Mouse (Mus musculus) heart, embryonic 14.5 days (tissue): ENCODE measurements at regions not wholly inside any gene's neighbourhood (a gene's known extent, or its start where the extent isn't known, plus 50 kb on each side); places are given as distances from the start of the nearest gene placed in this dataset.

Experiments used
- ATAC-seq: fragments of 200-750 bp; cut with Nextera tagmentation; 2 replicates; pipeline ENCODE4 v1.8.0; 2017; ENCODE audit warnings: low read depth, moderate TSS enrichment; ENCODE audit not compliant: insufficient number of reproducible peaks, insufficient read depth, low FRiP score
- H3K27ac ChIP-seq, 2 experiments: fragments of 200-500 bp in 1 of 2; fragments of 300-500 bp in 1 of 2; sonication (generic) in 1 of 2; replicated peaks in 1 of 2; 2 replicates each; pipeline ENCODE4 v1.5.1; 2012 to 2014; ENCODE audit warnings: low read depth in 2 of 2, low read length in 2 of 2, control low read depth in 1 of 2, mild to moderate bottlenecking in 1 of 2, mixed read lengths in 1 of 2; ENCODE audit not compliant: control insufficient read depth in 1 of 2, insufficient read depth in 1 of 2
- H3K27me3 ChIP-seq: fragments of 300-500 bp; sonication (generic); 2 replicates; pipeline ENCODE4 v1.6.1; 2014; ENCODE audit warnings: mild to moderate bottlenecking, low read length, control low read depth; ENCODE audit not compliant: control insufficient read depth, insufficient read depth
- H3K36me3 ChIP-seq: fragments of 300-500 bp; sonication (generic); 2 replicates; pipeline ENCODE4 v1.6.1; 2014; ENCODE audit warnings: mild to moderate bottlenecking, control low read depth, low read length, mixed read lengths; ENCODE audit not compliant: control insufficient read depth, insufficient read depth
- H3K4me1 ChIP-seq, 2 experiments: fragments of 200-500 bp in 1 of 2; fragments of 300-500 bp in 1 of 2; sonication (generic) in 1 of 2; 2 replicates each; pipeline ENCODE4 v1.6.1; 2012 to 2014; ENCODE audit warnings: low read length in 2 of 2, control low read depth in 1 of 2, mixed read lengths in 1 of 2; ENCODE audit not compliant: control insufficient read depth in 2 of 2, insufficient read depth in 2 of 2
- H3K4me2 ChIP-seq: fragments of 300-500 bp; sonication (generic); 2 replicates; pipeline ENCODE4 v1.6.1; 2014; ENCODE audit warnings: mild to moderate bottlenecking, low read length
- H3K4me3 ChIP-seq, 2 experiments: fragments of 200-500 bp in 1 of 2; fragments of 300-500 bp in 1 of 2; sonication (generic) in 1 of 2; 2 replicates each; pipeline ENCODE4 v1.5.1; 2012 to 2014; ENCODE audit warnings: low read length in 2 of 2, mild to moderate bottlenecking in 2 of 2, control low read depth in 1 of 2, low read depth in 1 of 2, moderate library complexity in 1 of 2; ENCODE audit not compliant: control insufficient read depth in 1 of 2, insufficient read depth in 1 of 2
- H3K9ac ChIP-seq: fragments of 300-500 bp; sonication (generic); 2 replicates; pipeline ENCODE4 v1.6.1; 2014; ENCODE audit warnings: mild to moderate bottlenecking, low read length
- H3K9me3 ChIP-seq: fragments of 300-500 bp; sonication (generic); 2 replicates; pipeline ENCODE4 v1.6.1; 2016; ENCODE audit warnings: low read length, control low read depth; ENCODE audit not compliant: control insufficient read depth
- WGBS: fragments of 180-500 bp; shearing (Covaris S2); extraction: QIAGEN DNeasy Blood & Tissue Kit; methylation state at CpG from one replicate; pipeline ENCODE4 v1.1.7; 2014; 5-methylcytosine and 5-hydroxymethylcytosine counted together

DNA sequence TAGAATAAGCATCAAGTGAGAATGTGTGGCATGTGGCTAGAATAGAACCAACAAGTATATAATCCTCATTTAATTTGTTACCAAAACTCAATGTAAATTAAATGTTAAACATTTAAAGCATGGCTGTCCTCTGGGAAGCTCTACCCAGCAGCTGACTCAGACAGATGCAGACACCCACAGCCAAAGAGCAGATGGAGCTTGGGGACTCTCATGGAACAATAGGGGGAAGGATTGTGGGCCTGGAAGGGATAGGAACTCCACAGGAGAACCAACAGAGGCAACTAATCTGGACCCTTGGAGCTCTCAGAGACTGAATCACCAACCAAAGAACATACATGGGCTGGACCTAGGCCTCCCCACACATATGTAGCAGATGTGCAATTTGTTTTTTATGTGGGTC lies 295.1 kb upstream of the Nmur2 start:
- no peaks in the 10 kb centered on the region for H3K36me3 ChIP-seq
- no peak for ATAC-seq
- H3K4me1 ChIP-seq, result no peaks in the 10 kb centered on the region
- no peak overlapping the region for H3K27ac ChIP-seq
- no peaks in the 10 kb centered on the region for H3K27me3 ChIP-seq
- H3K9me3 ChIP-seq, result no peaks in the 10 kb centered on the region
- H3K9ac ChIP-seq, result no peak overlapping the region
- H3K4me3 ChIP-seq, result no peak overlapping the region
- no peak overlapping the region for H3K4me2 ChIP-seq

DNA sequence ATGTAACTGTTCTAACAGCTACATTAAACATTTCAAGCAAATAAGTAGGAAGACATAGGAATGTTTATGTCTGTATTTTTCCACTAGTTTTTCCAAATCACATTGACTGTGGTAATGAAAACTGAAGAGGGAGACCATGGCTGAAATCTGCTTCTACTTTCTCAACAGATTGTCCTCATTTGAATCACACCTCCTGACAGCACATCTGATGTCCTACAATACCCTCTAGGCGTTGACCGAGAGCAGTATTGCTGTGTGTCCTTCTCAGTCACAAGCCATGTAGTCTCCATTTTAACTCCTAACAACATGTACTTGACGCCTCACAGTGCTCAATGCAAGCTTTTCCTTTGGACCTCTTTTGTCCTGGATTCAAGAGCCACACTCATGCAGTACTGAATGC lies 279.5 kb upstream of the Nmur2 start:
- WGBS, result 79% methylated on average over 3 of the region's 3 CpGs
- ATAC-seq, result no peak
- no peak overlapping the region for H3K27ac ChIP-seq
- no peaks in the 10 kb centered on the region for H3K9me3 ChIP-seq
- no peaks in the 10 kb centered on the region for H3K36me3 ChIP-seq
- H3K4me1 ChIP-seq, result no peaks in the 10 kb centered on the region
- no peak overlapping the region for H3K4me3 ChIP-seq
- no peak overlapping the region for H3K9ac ChIP-seq
- no peaks in the 10 kb centered on the region for H3K27me3 ChIP-seq
- no peak overlapping the region for H3K4me2 ChIP-seq

DNA sequence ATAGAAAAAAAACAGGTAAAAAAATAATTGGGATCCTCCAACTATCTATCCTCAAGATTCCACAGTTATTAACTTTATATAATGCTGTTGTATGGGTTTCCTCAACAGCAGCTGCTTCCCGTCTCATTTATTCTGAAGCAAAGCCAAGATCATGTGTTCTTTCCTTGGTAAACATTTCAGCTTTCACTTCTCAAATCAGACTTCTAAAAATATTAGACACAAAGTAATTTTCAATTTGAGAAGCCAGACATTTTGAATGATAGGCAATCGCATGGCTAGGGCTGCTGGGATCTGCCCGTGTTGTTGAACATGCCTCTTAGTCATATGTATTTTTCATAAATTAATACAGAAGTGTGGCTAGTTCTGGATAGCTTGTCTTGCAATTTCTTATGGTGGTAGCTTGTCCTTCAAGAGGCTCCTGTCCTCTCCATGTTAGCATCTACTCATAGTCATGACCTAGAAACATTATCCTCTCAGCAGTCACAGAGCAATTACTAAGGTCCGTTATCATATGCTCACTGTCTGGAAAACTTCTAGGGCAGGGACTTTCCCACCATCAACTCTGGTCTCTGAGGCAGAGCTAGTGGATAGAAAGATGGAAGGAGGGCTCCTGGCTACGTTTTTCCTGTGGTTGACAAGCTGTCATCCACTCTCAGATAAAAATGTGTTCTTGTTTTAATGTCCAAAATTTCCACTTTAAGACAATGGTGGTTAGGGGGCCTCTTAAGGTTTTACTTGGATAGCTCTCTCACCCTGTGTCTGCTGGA lies 274.6 kb upstream of the Nmur2 start:
- Histone ChIP-seq H3K9ac (no peak overlapping the region), H3K4me2 (no peak overlapping the region), H3K4me1 (no peaks in the 10 kb centered on the region), H3K9me3 (no peaks in the 10 kb centered on the region), H3K27ac (no peak overlapping the region), H3K4me3 (no peak overlapping the region), H3K27me3 (no peaks in the 10 kb centered on the region), H3K36me3 (no peaks in the 10 kb centered on the region)
- WGBS, result 60% methylated on average over 5 of the region's 5 CpGs
- no peak for ATAC-seq

DNA sequence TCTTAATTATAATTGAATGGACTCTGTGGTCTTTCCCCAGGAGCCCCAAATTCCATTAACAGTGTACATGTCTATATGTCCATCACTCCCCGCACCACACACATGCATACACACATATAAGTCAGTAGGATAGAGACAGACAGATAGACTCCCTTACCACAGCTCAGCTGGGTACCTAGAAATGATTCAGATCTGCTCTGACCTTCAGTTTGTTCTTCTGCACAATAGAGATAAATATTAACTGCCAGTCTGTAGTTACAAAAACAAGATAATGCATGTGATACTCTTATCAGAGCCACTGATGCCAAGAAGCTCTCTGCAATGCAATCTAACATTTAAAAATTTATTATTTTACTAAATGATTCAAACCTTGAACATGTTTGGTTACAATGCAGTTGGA lies 268.7 kb upstream of the Nmur2 start:
- 81% methylated on average over 1 of the region's 1 CpGs for WGBS
- no peaks in the 10 kb centered on the region for H3K27me3 ChIP-seq

DNA sequence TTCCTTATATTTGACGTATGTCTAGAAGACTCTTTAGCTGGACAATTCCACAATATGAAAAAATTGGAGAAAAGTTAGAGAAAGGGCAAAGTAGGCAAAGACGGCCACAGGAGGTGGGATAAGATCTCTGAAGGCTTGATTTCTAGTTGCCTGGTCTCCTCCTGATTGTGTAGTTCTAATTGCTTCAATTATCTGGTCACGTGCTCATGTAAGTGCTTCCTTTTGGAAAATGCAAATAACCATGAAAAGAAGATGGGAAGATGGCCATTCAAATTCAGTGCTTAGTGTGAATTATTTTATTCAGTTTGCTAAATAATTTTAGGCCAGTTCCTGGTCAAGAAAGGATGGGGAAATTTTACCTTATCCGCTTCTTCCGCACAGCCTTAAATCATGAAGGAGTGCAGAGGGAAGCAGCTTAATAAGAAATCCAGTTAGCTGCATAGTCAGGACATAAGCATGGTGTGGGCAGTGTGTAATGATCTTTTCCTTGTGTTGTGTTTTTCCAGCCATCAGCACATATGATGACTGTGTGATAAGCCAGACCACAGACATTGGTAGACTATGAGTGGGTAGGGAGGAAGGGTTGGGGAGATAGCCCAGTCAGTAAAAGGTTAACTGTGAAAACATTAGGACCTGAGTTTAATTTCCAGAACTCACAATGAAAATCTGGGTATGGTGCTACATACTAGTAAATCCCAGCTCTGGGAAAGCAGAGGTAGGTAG lies 267.7 kb upstream of the Nmur2 start:
- H3K4me3 ChIP-seq, result no peak overlapping the region
- no peak overlapping the region for H3K9ac ChIP-seq
- H3K27me3 ChIP-seq, result no peaks in the 10 kb centered on the region
- no peak overlapping the region for H3K27ac ChIP-seq
- ATAC-seq, result no peak
- no peaks in the 10 kb centered on the region for H3K4me1 ChIP-seq
- H3K9me3 ChIP-seq, result peaks cover 2% of the 10 kb centered on the region; the same call in 1 of the 2 replicates
- no peak overlapping the region for H3K4me2 ChIP-seq
- H3K36me3 ChIP-seq, result no peaks in the 10 kb centered on the region
- 89% methylated on average over 5 of the region's 5 CpGs for WGBS

More for the DNA sequence above, 268.7 kb upstream of the Nmur2 start:
- no peak overlapping the region for H3K4me3 ChIP-seq
- no peaks in the 10 kb centered on the region for H3K36me3 ChIP-seq
- ATAC-seq, result no peak
- peaks cover 2% of the 10 kb centered on the region; the same call in 1 of the 2 replicates for H3K9me3 ChIP-seq
- H3K4me1 ChIP-seq, result no peaks in the 10 kb centered on the region
- H3K27ac ChIP-seq, result no peak overlapping the region
- no peak overlapping the region for H3K4me2 ChIP-seq
- H3K9ac ChIP-seq, result no peak overlapping the region

DNA sequence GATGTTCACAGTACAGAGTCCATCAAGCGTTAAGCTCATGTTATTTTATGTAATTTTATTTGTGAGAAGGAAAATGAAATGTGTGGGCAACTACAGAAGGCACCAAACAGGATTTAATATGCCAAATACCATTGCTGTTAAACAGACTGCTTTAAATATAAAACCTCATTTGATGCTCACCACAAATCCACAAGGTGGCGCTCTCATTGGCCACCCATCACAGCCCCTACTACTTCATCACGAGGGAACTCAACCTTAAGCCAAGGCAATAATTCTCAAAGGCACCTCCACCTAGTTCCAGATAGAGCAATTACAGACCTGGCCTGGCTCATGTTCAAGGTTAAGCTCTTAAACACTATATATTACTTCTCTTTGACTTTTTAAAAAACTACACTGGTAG lies 266.2 kb upstream of the Nmur2 start:
- Histone ChIP-seq H3K27me3 (no peaks in the 10 kb centered on the region), H3K9ac (no peak overlapping the region), H3K36me3 (no peaks in the 10 kb centered on the region), H3K9me3 (peaks cover 2% of the 10 kb centered on the region; the same call in 1 of the 2 replicates), H3K4me3 (no peak overlapping the region), H3K27ac (no peak overlapping the region), H3K4me2 (no peak overlapping the region), H3K4me1 (no peaks in the 10 kb centered on the region)
- ATAC-seq, result no peak
- WGBS, result 29% methylated on average over 3 of the region's 3 CpGs

DNA sequence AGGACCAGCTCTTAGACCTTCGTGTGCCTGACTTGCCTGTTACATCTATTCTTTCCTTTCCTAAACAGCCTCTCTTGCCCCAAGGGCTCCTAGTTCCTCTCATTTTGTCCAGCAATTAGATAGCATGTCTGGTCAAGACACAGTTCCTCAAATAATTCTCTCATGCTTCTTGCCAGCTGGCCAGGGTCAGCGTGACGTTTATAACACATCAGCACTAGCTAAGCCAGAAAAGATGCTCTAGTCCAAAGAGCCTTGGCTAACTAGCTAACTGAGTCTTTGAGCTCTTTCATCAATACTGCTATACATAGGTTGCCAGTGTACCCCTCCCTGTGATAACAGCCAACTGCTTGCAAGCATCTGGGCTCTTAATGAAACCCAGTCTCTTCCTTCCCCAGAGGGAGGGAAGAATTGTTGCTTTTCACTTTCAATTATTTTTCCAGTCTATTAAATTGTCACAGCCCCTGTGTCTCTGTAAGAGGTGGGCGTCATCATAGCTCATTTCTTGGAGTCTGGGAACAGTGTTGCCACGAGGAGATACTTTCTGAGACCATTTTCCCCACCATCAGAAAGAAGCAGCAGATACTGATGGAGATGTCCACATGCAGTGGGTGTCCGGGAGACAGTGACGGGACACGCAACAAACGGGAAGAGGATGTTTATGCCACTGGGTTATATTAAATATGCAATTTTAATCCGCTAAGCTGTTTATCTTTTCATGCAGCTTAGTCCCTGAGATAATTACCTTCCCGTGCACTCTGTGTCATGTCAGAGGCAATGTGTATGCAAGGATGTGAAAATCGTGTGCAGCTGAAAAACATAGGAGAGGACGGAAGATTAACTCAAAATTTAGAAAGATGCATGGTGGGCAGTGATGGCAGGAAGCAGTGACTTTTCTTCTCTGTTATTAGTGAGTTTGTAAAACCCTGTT lies 250.1 kb upstream of the Nmur2 start:
- no peak overlapping the region for H3K9ac ChIP-seq
- H3K4me3 ChIP-seq, result no peak overlapping the region
- H3K4me1 ChIP-seq, result no peaks in the 10 kb centered on the region
- no peaks in the 10 kb centered on the region for H3K27me3 ChIP-seq
- H3K4me2 ChIP-seq, result no peak overlapping the region
- H3K9me3 ChIP-seq, result no peaks in the 10 kb centered on the region
- H3K27ac ChIP-seq, result no peak overlapping the region
- H3K36me3 ChIP-seq, result no peaks in the 10 kb centered on the region
- ATAC-seq, result no peak
- 77% methylated on average over 13 of the region's 13 CpGs for WGBS
